Mouse (Mus musculus) ovary, postnatal 36 days (tissue): ENCODE results near the gene Pkib.

Source experiments
- DNase-seq: peaks from one replicate; pipeline ENCODE4 v3.0.0; 2022; ENCODE audit warnings: low spot score, mixed read lengths

Pkib gene

DNA sequence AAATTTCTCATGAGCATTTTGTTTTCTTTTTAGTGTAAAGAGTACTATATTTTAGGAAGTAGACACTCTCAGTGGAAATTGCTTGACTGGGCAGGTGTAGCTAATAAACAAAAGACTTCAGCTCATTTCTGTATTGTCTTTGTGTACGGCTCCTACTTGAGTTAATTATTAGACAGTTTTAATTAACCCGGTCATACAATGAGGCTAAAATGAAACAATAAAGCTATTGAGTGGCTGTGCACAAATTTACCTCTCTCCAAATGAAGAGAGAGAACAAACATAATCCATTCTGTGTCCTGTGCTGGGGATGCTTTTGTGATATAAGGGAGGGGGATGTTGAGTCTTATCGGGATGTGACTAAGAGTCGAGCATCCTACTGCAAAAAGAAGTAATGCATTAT is 109.0 kb downstream of the Pkib start:
- no peak for DNase-seq

DNA sequence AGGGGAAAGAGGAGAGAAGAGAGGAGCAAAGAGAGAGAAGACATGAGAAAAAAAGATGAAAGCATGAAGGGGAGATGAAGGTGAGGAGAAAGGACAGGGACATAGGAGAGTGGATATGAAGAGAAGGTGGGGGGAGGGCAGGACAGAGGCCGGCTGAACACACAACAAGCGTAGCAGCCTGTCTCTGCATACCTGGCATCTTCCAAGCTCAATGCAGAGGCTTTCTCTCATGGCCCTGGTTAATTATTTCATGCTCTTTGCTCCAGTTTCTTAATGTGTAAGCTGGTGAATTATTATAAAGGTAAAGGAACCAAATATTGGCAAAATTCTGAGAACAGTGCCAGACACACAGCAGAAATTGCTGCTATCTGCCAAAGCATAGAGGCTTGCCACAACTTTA is 109.6 kb downstream of the Pkib start:
- no peak for DNase-seq

DNA sequence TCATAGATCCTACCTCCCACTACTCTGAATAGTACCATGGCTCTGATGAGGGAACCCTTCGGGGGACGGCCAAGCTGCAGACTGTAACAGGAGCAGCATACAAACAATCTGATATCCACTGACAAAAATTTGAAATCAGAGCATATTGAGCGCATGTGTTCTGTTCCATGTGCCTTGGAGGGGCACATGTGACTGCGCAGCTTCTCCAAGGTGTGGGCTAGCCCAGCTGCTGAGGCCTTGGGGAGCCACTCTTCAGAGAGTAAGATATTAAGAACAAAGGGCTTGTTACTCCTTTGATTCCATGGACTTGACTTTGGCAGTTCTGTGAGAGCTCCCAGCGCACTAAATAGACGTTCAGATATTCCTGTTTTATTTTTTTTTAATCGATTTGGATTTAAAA is 111.3 kb downstream of the Pkib start:
- DNase-seq = no peak

DNA sequence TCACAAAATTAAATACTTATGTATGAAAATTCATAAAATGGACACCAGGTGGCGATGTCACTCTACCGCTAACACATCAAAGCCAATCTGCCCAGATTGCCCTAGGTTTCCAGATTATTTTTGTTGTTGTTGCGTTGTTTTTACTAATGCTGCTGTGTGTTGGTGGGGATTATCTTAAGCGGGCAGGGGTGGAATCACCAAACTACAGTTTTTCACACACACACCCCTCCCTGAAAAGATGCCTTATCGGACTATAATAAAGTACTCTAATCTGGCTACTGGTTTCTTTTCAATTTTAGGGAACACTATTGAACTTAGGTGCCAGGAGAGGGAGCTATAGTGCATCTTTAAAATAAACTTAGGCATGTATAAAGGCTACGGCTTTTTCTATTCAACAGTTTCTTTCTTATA is 111.8 kb downstream of the Pkib start:
- peak; percentile 6 for DNase-seq

DNA sequence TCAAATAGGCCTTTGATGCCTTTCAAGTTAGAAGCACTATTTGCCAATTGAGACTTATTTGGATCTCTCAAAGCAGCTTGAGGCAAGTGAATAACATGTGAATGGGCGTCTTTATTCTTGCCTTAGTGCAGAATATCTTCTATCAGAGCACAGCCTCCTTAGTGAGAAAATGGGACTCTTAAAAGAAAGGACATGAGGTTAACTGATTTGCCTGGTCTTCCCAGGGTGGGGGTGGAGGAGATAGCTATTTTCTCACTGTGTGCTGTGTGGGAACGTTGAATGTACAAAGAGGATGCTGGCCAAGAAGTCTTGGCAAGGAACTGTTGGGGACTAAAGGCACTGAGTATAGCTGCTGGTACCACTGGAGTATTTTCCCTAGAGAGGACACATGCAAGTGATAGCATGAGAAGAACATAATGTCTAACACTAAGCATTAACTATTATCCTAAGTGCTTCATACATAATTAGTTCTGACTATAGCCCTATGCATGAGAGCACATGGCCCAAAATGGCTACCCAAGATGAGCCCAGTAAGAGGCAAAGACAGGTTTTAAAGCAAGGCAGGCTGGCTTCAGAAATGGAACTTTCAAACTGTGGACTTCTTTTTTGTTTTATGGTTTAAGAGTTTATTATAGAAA is 112.5 kb downstream of the Pkib start:
- DNase-seq = no peak

DNA sequence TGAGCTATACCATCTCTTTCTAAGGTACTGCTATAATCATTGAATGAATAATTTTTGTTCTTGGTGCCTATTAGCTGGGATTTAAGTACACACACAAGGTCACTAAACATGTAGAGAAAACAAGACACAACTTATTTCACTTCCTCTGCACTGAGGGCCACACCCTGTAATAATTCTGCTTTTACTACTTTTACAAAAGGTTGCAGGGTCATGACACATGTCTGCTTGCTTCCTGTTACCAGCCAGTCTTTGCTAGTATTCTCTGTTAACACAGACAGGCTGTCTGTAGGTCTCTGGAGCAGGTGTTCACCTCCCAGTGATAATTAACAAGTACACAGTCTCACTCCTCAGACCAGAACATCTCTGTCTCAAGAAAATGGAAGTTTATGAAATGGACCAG is 113.7 kb downstream of the Pkib start:
- DNase-seq = no peak

DNA sequence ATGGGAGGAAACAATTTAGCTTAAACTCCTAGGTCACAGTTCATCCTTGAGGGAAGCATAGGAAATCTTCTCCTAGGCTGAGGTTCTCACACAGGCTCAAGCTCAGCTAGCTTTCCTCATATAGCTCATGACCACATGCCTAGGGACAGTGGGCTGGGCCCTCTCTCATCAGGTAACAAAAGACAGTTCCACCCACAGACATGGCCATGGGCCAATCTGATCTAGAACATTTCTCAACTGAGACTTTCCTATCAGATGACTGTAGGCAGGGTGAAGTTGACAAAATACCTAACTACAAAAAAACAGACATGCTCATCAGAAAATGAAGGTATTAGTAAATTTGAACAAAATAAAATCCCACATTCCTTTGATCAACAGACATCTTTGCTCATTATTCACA is 115.3 kb downstream of the Pkib start:
- DNase-seq = no peak

DNA sequence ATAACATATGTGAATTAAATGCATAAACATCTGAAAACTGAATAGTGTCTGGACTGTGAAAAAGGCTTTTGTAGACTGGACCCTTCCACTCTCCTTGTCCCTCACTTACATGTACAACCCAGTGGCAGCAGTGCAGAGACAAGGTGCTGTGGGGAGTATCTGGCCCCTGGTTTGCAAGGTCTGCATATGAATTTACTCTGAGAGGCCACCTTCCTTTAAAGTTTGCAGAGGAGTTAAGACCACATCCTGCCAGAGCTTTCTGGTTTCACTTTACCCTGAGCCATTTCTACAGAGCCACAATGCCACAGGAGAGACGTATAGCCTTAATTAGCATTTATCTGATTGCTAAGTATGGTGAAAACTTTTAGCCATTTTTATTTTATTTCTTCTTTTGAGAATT is 121.6 kb downstream of the Pkib start:
- DNase-seq = no peak

DNA sequence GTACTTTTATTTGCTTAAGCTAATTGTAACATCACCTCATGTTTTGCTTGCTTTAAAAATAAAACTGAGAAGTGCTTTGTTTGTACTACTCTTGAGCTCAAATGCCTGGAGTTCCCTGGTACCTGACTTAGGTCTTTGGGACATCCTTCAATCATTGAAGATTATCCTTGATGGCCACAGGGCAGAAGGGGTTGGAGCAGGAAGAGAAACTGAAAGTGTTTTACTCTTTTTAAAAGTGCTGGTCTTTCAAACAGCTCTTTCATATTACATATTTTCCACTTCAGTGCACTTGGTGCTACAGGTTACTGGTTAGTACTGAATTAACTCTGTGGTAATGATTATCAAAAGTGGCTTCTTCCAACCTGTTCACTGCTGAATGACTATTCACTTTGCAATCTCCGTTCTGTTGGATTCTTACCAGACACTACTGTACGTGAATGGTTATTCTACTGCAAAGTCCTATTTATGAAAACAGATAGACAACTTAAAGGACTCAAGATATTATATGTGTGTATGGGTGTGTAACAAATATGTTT is 123.5 kb downstream of the Pkib start:
- DNase-seq = no peak

DNA sequence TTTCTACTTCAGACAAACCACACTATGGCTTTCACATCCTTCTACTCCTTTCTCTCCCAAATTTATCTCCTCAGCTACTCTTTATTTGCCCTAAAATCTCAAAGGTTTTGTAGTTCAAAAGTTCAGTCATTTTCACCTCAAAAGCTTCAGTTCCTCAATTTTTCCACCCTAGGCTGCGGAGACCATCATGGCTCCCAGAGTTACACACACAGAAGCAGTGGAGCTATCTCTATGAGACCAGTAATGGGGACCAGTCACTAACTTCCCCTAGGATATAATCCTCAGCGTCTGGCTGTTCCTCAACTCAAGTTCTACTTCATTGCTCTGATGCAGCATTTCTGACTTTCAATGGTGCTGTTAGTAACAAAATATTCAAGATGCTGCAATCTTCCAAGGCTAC is 127.2 kb downstream of the Pkib start:
- DNase-seq = no peak

DNA sequence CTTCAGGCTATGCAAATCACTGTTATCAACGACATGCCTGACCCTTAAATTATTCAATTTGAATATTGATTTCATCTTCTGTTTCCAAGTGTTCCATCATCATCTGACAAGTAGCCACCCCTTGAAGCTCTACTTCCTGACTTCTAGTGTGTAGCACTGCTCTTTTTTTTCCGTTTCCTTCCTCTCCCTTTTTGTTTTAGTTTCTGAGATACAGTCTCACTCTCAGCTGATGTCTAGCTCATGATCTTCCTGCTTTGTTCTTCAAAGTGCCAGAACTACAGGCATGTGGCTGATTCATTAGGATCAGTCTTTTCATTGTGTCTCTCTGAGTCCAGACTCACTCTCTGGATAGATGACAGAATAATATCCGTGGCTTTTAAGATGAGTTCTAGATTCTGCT is 128.9 kb downstream of the Pkib start:
- DNase-seq = no peak

DNA sequence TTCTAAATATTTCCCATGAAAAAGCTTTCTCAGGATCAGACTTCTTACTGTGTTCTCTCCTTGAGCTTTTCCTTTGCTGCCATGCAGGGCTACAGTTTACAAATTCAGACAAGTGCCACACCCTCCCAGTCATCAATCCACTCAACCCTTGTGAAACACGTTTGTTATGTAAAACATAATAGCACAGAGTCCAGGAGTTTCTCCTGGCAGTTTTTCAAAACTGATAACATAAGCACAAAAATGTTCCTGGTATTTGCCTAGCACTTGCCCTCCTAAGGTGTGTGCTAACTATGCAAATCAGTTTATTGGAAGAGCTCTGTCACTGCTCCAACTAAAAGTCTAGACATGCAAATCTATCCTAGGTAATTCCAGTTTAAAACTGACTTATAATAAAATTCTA is 131.3 kb downstream of the Pkib start:
- DNase-seq = no peak

DNA sequence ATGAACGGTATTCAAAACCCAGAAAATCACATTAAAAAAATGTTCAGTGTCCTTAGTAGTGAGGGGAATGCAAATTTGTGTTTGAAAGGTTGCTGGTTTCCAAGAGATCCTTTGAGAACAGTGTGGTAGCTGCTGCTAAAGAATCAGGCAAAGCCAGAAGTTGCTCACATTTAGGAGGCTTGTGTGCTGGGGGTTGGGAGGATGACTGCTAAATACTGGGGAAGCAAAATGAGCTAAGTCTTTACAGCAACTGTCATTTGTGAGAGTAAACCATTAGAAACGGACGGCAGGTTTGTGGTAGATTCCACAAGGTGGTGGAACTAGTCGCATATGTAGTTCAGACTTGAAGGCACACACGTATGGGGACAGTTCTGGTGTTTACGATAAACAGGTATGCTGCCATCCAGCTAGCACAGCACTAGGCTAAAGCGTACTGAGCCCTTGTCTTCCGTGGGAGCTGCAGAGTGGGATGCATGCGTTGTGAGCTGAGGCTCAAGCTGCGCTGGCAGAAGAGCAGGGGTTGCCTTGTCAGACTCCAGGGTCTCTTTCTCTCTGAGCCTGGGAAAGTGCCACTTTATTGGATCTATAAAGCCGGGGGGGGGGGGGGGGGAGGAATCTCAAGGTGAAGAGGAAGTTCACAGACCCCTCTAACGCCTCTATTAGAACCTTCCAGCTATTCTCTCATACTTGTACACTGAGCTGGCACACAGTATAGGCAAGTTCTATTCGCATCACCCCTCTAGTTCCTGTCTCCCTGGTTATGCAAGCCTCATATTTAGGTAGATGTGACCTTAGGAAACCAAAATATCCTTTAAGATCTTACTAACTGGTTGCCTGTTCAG is 151.7 kb downstream of the Pkib start:
- DNase-seq = no peak

DNA sequence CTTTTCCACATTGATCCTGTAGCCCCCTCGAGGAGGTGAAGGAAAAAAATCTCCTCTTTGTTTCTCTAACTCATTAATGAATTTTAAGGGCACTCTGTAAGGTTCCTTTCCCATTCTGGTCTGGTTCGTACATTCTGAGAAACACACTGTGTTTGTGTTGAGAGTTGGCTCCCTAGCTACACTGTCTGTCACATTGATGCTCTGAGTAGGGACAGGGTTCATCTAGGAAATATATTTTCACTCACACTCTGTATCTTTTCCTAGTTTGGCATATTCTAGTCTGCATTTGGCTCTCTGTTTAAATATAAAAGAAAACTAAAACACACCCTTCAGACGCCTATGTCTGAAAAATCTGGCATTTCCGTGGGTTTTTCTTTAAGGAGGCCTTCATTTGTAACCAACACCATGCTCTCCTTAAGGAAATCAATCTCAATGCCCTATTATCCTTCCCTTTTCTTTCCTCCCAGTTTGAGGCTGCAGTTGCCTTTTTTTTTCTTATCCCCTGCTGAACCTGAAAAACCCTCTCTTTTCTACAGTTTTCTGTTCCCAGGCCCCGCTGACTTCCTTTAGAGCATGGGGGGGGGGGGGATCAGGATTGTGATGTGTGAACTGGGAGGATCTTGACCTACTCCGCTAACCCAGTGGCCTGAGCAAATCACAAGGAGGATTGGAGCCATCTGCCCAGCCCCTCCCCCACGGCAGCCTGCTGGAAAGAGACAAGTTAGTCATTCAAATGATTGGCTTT is 152.5 kb downstream of the Pkib start:
- DNase-seq = peak; percentile 54

DNA sequence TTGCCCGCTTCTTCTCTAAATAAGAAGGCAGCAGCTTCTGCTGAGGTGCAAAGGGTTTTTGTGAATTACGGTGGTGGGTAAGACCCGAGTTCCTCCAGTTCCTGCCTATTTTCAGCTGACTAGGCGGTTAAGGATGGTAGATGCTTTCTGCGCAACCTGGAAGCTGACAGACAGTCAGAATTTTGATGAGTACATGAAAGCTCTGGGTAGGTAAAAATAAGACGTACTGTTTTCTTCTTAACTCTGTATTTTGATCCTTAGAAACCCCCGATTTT is 153.0 kb downstream of the Pkib start, which contains the start of gene Fabp7:
Gene Fabp7, plus strand, starts transcription at position 6 of the 275 bp plus-strand sequence.
- no peak for DNase-seq

DNA sequence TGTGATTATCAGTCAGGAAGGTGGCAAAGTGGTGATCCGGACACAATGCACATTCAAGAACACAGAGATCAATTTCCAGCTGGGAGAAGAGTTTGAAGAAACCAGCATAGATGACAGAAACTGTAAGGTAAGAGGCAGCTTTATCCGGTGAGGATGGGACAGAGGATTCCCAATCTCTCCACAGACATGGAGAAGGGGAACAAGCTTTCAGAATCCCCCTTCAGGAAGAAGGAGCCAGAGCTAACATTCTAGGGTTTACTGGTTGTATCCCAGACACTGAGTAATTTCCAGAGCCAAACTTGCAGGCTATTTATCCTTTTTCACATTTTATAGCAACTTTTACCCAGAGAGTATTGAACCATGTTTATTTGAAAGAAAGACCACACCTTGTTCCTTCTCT is 153.8 kb downstream of the Pkib start:
- DNase-seq = no peak
